Mouse (Mus musculus): Measurements from ENCODE around the gene Rab17.

- TF ChIP-seq CTCF (IDR thresholded peaks at IDR 0.05; ENCODE audit: low read depth, low read length) = no peak
- no peak for TF ChIP-seq POLR2A (IDR thresholded peaks at IDR 0.05; ENCODE audit: insufficient read depth, low read length)
These were observed 41.3 kb upstream of the Rab17 start for GRCm38 (mm10) chr1:91010716-91011115.
